Mouse (Mus musculus): ENCODE data around the gene Gm9837.

The Gm9837 gene

GRCm38 (mm10) chr11:53469968-53470695 lies at the start of gene Gm9837:
Gene Gm9837, minus strand, starts transcription at chr11:53470479.
- peak; percentile 95 for DNase-seq (ENCODE audit: low spot score)

- peak; percentile 68 for DNase-seq (ENCODE audit: low spot score)
Measured at GRCm38 (mm10) chr11:53519207-53520121, 49.2 kb upstream of the Gm9837 start, which contains the start of gene Sept8. Gene Sept8, plus strand, starts transcription at chr11:53519257.

- DNase-seq (ENCODE audit: low spot score) = no peak
Measured at GRCm38 (mm10) chr11:53518759-53519158, 48.5 kb upstream of the Gm9837 start.

GRCm38 (mm10) chr11:53516775-53517627 lies 46.7 kb upstream of the Gm9837 start:
- DNase-seq (ENCODE audit: low spot score) = no peak

GRCm38 (mm10) chr11:53510351-53510750 lies 40.1 kb upstream of the Gm9837 start:
- DNase-seq (ENCODE audit: low spot score) = no peak

- no peak for DNase-seq (ENCODE audit: low spot score)
Measured at GRCm38 (mm10) chr11:53508591-53508990, 38.3 kb upstream of the Gm9837 start.

GRCm38 (mm10) chr11:53508152-53508551 lies 37.9 kb upstream of the Gm9837 start:
- no peak for DNase-seq (ENCODE audit: low spot score)

- no peak for DNase-seq (ENCODE audit: low spot score)
Measured at GRCm38 (mm10) chr11:53507098-53507805, 37.0 kb upstream of the Gm9837 start.

GRCm38 (mm10) chr11:53505026-53505663 lies 34.9 kb upstream of the Gm9837 start:
- DNase-seq (ENCODE audit: low spot score) = no peak

- DNase-seq (ENCODE audit: low spot score) = no peak
Measured at GRCm38 (mm10) chr11:53504376-53504775, 34.1 kb upstream of the Gm9837 start.

GRCm38 (mm10) chr11:53503738-53504137 lies 33.5 kb upstream of the Gm9837 start:
- DNase-seq (ENCODE audit: low spot score) = no peak

GRCm38 (mm10) chr11:53502039-53502765 lies 31.9 kb upstream of the Gm9837 start:
- no peak for DNase-seq (ENCODE audit: low spot score)

GRCm38 (mm10) chr11:53500569-53500968 lies 30.3 kb upstream of the Gm9837 start:
- no peak for DNase-seq (ENCODE audit: low spot score)

- no peak for DNase-seq (ENCODE audit: low spot score)
Measured at GRCm38 (mm10) chr11:53496946-53497345, 26.7 kb upstream of the Gm9837 start.

- no peak for DNase-seq (ENCODE audit: low spot score)
Measured at GRCm38 (mm10) chr11:53495417-53495816, 25.1 kb upstream of the Gm9837 start.

- DNase-seq (ENCODE audit: low spot score) = no peak
Measured at GRCm38 (mm10) chr11:53493243-53493955, 23.1 kb upstream of the Gm9837 start.

GRCm38 (mm10) chr11:53491954-53492401 lies 21.7 kb upstream of the Gm9837 start:
- no peak for DNase-seq (ENCODE audit: low spot score)

- no peak for DNase-seq (ENCODE audit: low spot score)
Measured at GRCm38 (mm10) chr11:53489421-53489820, 19.1 kb upstream of the Gm9837 start.

GRCm38 (mm10) chr11:53489007-53489406 lies 18.7 kb upstream of the Gm9837 start:
- no peak for DNase-seq (ENCODE audit: low spot score)

Measured in testis, postnatal 10 days (tissue).